Mouse (Mus musculus) kidney, adult 2 months (tissue): ENCODE results near the gene Pcgf6.

Experiments
- CTCF ChIP-seq: fragments of 200-500 bp; conservative IDR thresholded peaks from 2 replicates; pipeline ENCODE4 v1.5.1; 2011; ENCODE audit warnings: low read depth, mild to moderate bottlenecking, control low read depth, low read length, moderate library complexity, mixed read lengths; ENCODE audit not compliant: insufficient read depth, insufficient read length
- POLR2A ChIP-seq: fragments of 200-500 bp; IDR thresholded peaks from one replicate; pipeline ENCODE4 v1.6.1; 2011; ENCODE audit warnings: low read depth, low read length, control low read depth

DNA sequence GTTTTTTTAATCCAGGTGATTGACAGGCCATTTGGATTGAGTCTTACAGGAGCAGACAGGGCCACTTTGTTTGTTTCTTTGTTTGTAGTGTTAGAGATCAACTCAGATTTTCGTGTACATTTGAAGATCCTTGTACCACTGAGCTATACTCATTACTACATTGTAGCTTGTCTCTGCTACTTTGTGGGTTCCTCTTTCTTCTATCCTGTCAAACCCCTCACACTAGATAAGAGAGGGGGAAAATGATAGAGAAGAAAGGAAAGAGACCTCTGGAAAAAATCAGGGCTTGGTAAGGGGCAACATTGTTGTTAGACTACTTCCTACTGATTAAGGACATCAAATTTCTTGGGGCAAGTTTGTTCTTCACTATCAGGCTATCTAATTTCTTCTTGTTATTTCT lies 7.0 kb upstream of the Pcgf6 start:
- no peak for TF ChIP-seq CTCF
- TF ChIP-seq POLR2A = no peak
